Mouse (Mus musculus) left cerebral cortex, adult 2 months (tissue): Measurements from ENCODE around the gene Trank1. TPM values are rescaled to one million over a fixed set of nuclear protein-coding genes. Genes with fewer than 3 reads are reported as not detected.

Experiments
- DNase-seq, 2 experiments: peaks; one replicate each; pipeline ENCODE4 v3.0.0; 2021 to 2022; ENCODE audit warnings: low spot score in 2 of 2, mixed read lengths in 1 of 2; ENCODE audit errors: extremely low spot score in 1 of 2
- H3K27ac ChIP-seq: fragments of 200-600 bp; 2 replicates; pipeline ENCODE4 v1.8.1; 2022
- H3K4me3 ChIP-seq: fragments of 200-600 bp; 2 replicates; pipeline ENCODE4 v1.8.1; 2022
- CTCF ChIP-seq: fragments of 200-600 bp; IDR thresholded peaks from 2 replicates; pipeline ENCODE4 v1.8.1; 2022; ENCODE audit warnings: antibody characterized with exemption, mild to moderate bottlenecking, moderate library complexity
- intact Hi-C: fragments of 180-260 bp; cut with DNase I; formaldehyde crosslinking; loops from one replicate; pipeline ENCODE4 v1.15.1; 2025
- total RNA-seq, 2 experiments: library from RNA; stranded (reverse); gene quantifications; 2 replicates each; pipeline ENCODE4 v1.2.3; 2021

Gene Trank1
- total RNA-seq, 2 experiments from 2014 or later = 308 to 309 TPM

DNA sequence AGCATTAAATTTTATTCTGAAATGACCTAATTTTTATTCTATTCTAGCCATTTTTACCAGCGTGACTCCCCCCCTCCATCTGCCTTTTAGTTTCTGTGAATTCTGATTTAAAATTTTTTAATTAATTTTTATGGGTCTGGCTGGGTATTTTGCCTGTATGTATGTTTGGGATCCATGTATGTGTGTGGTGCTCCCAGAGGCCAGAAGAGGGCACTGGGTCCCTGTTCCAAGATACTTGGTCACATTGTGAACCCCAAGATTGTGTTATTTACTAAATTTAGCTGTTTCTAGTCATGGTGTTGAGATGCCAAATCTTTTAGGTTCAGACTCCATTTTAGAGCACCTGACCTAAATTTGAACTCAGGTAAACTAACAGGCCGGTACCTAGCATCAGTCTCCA, 25.1 kb upstream of the Trank1 start:
- H3K4me3 ChIP-seq = no peak overlapping the region
- H3K27ac ChIP-seq = no peak overlapping the region
- no peak for DNase-seq
- peak; percentile 4; the same call in 1 of the 2 replicates for TF ChIP-seq CTCF
- intact Hi-C loops = no loop called here

- DNase-seq = no peak
- TF ChIP-seq CTCF = no peak
- Histone ChIP-seq H3K27ac (no peak overlapping the region), H3K4me3 (no peak overlapping the region)
- intact Hi-C loops = no loop called here
These were observed 23.6 kb upstream of the Trank1 start for GRCm38 (mm10) chr9:111287956-111288355.

GRCm38 (mm10) chr9:111289294-111289831, 22.2 kb upstream of the Trank1 start:
- no peak for TF ChIP-seq CTCF
- no peak for DNase-seq
- intact Hi-C loops = no loop called here

GRCm38 (mm10) chr9:111289832-111290339, 21.7 kb upstream of the Trank1 start:
- Histone ChIP-seq H3K4me3 (no peak overlapping the region), H3K27ac (no peak overlapping the region)
- peak; percentile 100 for TF ChIP-seq CTCF
- intact Hi-C loops = loop anchor here (1.0 to 2.0 kb wide), 3 partner anchors 12 to 189 kb away; no protein-coding TSS in a partner anchor
- DNase-seq = peak; percentile 91 to 98

More at GRCm38 (mm10) chr9:111289294-111289831, 22.2 kb upstream of the Trank1 start:
- no peak overlapping the region for H3K4me3 ChIP-seq
- no peak overlapping the region for H3K27ac ChIP-seq

DNA sequence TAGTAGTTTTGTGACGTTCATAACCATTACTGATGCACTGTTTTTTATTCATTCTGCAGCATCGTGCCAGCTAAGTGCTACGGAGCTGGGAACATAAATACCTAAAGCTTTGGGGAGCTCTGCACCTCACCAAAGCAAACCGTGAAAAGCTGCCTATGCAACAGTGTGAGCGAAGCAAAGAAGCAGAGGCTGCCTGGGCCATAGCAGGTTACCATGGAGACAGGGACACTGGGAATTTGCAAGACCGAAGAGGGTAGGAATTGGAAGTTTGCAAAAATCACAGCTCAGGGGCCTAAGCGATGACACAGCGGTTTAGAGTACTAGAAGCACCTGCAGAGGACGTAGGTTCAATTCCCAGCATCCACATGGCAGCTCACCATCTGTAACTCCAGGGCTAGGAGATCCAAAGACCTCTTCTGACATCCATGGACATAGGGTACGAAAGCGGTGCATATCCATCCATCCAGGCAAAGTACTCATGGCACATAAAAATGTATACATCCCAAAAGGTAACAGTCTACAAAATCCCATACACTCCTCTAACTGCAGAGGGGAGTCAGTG, 20.9 kb upstream of the Trank1 start:
- no peak overlapping the region for H3K4me3 ChIP-seq
- H3K27ac ChIP-seq = no peak overlapping the region
- intact Hi-C loops = loop anchor here (1.0 to 2.0 kb wide), 3 partner anchors 12 to 188 kb away; no protein-coding TSS in a partner anchor
- DNase-seq = no peak
- no peak for TF ChIP-seq CTCF

GRCm38 (mm10) chr9:111293234-111293633, 18.3 kb upstream of the Trank1 start:
- Histone ChIP-seq H3K4me3 (no peak overlapping the region), H3K27ac (no peak overlapping the region)
- no peak for TF ChIP-seq CTCF
- intact Hi-C loops = no loop called here
- no peak for DNase-seq

- H3K4me3 ChIP-seq = no peak overlapping the region
- no peak for DNase-seq
- H3K27ac ChIP-seq = no peak overlapping the region
- intact Hi-C loops = no loop called here
- TF ChIP-seq CTCF = no peak
These were observed 16.6 kb upstream of the Trank1 start for GRCm38 (mm10) chr9:111294911-111295310.

GRCm38 (mm10) chr9:111295323-111295722, 16.2 kb upstream of the Trank1 start:
- TF ChIP-seq CTCF = no peak
- H3K27ac ChIP-seq = no peak overlapping the region
- H3K4me3 ChIP-seq = no peak overlapping the region
- no peak for DNase-seq
- intact Hi-C loops = no loop called here

DNA sequence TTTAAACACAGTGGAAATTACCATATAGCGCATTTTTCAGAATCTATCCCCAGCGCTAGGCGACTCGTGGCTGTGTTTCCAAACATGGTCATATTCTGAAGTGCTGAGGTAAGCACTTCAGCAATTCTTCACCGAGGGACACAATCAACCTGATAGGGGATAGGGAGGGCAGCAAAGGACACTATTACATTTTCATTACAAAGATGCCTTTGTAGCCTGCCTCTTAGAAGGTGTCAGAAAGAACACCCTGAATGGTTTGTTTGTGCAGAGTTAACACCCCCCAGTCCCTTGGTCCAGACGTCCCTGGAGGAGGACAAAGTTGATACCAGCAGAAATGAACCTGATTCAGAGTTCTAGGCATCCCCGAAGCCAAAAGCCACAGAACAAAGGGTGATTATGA, 15.1 kb upstream of the Trank1 start:
- no peak overlapping the region for H3K4me3 ChIP-seq
- no peak overlapping the region for H3K27ac ChIP-seq
- DNase-seq = no peak
- intact Hi-C loops = no loop called here
- TF ChIP-seq CTCF = no peak

GRCm38 (mm10) chr9:111298606-111299005, 12.9 kb upstream of the Trank1 start:
- Histone ChIP-seq H3K27ac (no peak overlapping the region), H3K4me3 (no peak overlapping the region)
- TF ChIP-seq CTCF = no peak
- intact Hi-C loops = no loop called here
- no peak for DNase-seq

GRCm38 (mm10) chr9:111302196-111302831, 9.2 kb upstream of the Trank1 start:
- DNase-seq = peak in 1 of 2 experiments; percentile 48
- intact Hi-C loops = loop anchor here (1.0 kb wide), 1 partner anchor 12 kb away; no protein-coding TSS in a partner anchor
- H3K4me3 ChIP-seq = no peak overlapping the region
- no peak for TF ChIP-seq CTCF
- H3K27ac ChIP-seq = peak overlapping the region; percentile 24; the same call in 1 of the 2 replicates

DNA sequence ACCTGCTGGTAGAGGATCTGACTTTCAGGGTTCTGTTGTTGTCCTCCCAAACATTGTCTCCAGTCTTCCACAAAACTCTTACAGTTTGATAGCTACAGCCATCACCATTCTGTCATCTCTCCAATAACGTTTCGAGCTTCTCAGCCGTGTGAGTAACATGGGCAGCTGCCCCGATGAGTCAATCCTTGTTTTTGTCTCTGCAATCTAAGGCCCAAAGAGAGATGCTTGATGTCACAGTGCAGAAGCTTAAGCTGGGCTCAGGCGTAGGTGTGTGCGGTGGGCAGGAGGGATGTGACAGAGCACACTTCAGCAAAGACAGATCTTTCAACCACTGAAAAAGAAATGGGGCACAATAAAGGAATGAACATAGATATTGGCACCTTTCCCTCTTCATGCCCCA, 7.5 kb upstream of the Trank1 start:
- peak overlapping the region; percentile 57 for H3K27ac ChIP-seq
- DNase-seq = peak in 1 of 2 experiments; percentile 35
- H3K4me3 ChIP-seq = no peak overlapping the region
- intact Hi-C loops = no loop called here
- TF ChIP-seq CTCF = no peak
